Mouse (Mus musculus) ES-Bruce4 (cell line): ENCODE results near the gene Cd247.

Experiments
- CTCF ChIP-seq: IDR thresholded peaks from one replicate; pipeline ENCODE4 v1.8.1; 2011; ENCODE audit warnings: low read depth, low read length
- EP300 ChIP-seq: IDR thresholded peaks from 2 replicates; pipeline ENCODE4 v1.6.1; 2011; ENCODE audit warnings: low read depth, low read length; ENCODE audit not compliant: insufficient read depth
- POLR2A ChIP-seq: IDR thresholded peaks from one replicate; pipeline ENCODE4 v1.8.1; 2011; ENCODE audit warnings: low read length; ENCODE audit not compliant: insufficient read depth

- TF ChIP-seq POLR2A (no peak), CTCF (no peak), EP300 (no peak)
These were observed at the start of gene Cd247 for GRCm38 (mm10) chr1:165788511-165788910.
